Mouse (Mus musculus) right cerebral cortex, postnatal 10 days (tissue): Measurements from ENCODE around the gene Vwa3b.

Source experiments
- DNase-seq, 2 experiments: peaks; one replicate each; pipeline ENCODE4 v3.0.0; 2021; ENCODE audit warnings: low spot score in 2 of 2

Gene Vwa3b

DNA sequence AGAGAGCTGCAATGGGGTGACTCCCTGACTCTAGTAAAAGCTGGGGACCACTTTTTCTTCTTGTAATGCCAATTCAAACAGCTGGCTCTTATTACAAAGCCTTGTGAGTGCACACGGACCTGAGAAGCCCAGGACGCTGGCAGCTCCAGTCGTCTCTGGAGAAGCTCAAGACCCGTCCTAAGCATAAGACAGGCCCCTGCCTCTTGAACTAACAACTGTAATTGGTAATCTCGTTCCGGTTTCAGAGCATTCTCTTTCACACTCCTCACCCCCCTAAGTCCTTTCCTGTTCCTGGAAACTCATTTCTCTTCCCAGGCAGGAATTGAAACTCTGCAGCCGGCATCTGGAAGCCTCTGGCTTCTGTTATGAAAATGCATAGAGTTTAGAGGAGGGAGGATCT is 195.6 kb downstream of the Vwa3b start:
- DNase-seq: no peak

DNA sequence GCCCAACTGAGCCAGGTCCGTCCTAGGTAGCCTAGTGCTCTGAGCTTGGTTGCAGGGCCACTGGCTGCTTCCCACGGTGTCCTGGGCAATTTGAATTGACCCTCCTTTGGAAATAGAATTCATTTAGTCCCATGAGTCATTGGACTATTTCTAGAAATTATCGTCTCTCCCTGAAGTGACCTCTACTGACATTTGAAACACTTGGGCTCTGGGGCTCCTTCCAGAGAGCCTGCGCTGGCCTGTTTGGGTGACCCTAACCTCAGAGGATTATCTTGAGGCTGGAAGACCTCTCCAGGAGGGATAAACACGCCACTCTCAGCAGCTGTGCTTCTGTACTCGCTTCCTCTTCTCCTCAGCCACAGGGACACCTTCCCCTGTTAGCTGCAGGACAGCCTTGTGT is 204.0 kb downstream of the Vwa3b start:
- no peak for DNase-seq

DNA sequence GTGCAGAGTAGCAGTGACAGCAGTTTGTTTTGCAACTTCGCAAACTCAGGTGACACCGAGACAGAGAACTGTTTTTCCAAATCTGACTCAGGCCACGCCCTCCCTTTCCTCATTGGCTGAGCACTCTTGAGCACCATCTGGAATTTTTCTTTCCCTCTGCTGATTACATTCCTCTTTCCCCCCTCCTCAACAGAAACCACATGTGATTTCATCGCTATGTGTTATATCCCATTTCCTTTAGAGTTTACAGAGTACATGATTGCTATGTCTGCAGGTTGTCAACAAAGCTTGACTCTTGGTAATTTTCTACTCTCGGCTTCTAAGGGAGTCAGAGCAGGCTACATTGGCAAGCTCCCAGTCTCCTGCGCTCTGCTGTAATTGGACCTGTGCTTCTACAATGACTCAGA is 204.9 kb downstream of the Vwa3b start:
- peak; percentile 43 to 46 for DNase-seq
